Mouse (Mus musculus) MEL (cell line): ENCODE results near the gene Grk5. TPM values are rescaled to one million over a fixed set of nuclear protein-coding genes. Genes with fewer than 3 reads are reported as not detected.

ENCODE experiments used
- DNase-seq: peaks from one replicate; pipeline ENCODE4 v3.0.0; 2011; ENCODE audit warnings: low read depth, low spot score
- H3K27ac ChIP-seq: 2 replicates; pipeline ENCODE4 v1.5.1; 2012; ENCODE audit warnings: low read depth, mild to moderate bottlenecking, control low read depth, low read length, moderate library complexity; ENCODE audit not compliant: control insufficient read depth
- H3K27me3 ChIP-seq, 2 experiments: fragments of 150-350 bp in 1 of 2; sonication (generic) in 1 of 2; 2 replicates each; pipeline ENCODE4 v1.6.1; 2012; ENCODE audit warnings: low read length in 2 of 2, mild to moderate bottlenecking in 2 of 2, improper control_type of control experiment in 1 of 2, moderate library complexity in 1 of 2; ENCODE audit not compliant: insufficient read depth in 2 of 2, control insufficient read depth in 1 of 2
- H3K36me3 ChIP-seq, 2 experiments: 2 replicates each; pipeline ENCODE4 v1.6.1; 2012 to 2014; ENCODE audit warnings: low read length in 2 of 2, improper control_type of control experiment in 1 of 2, inconsistent platforms in 1 of 2, mild to moderate bottlenecking in 1 of 2; ENCODE audit not compliant: insufficient read depth in 2 of 2, control insufficient read depth in 1 of 2
- H3K4me1 ChIP-seq, 2 experiments: fragments of 150-350 bp in 1 of 2; sonication (generic) in 1 of 2; 2 replicates each; pipeline ENCODE4 v1.6.1; 2012; ENCODE audit warnings: low read length in 2 of 2, improper control_type of control experiment in 1 of 2, mild to moderate bottlenecking in 1 of 2; ENCODE audit not compliant: insufficient read depth in 2 of 2, control insufficient read depth in 1 of 2
- H3K4me3 ChIP-seq, 2 experiments: fragments of 150-350 bp in 1 of 2; sonication (generic) in 1 of 2; 2 replicates each; pipeline ENCODE4 v1.5.1; 2012; ENCODE audit warnings: low read depth in 2 of 2, low read length in 2 of 2, mild to moderate bottlenecking in 2 of 2, moderate library complexity in 2 of 2, control low read depth in 1 of 2, improper control_type of control experiment in 1 of 2; ENCODE audit not compliant: control insufficient read depth in 1 of 2, insufficient read depth in 1 of 2
- H3K79me2 ChIP-seq: 2 replicates; pipeline ENCODE4 v1.6.1; 2012; ENCODE audit warnings: mild to moderate bottlenecking, low read length, moderate library complexity; ENCODE audit not compliant: control insufficient read depth, poor library complexity, insufficient read depth
- H3K9ac ChIP-seq: 2 replicates; pipeline ENCODE4 v1.6.1; 2012; ENCODE audit warnings: low read depth, mild to moderate bottlenecking, control low read depth, low read length, moderate library complexity; ENCODE audit not compliant: control insufficient read depth, poor library complexity, severe bottlenecking
- H3K9me3 ChIP-seq: fragments of 150-350 bp; sonication (generic); replicated peaks from 2 replicates; pipeline ENCODE4 v1.6.1; 2012; ENCODE audit warnings: mild to moderate bottlenecking, low read length, improper control_type of control experiment, moderate library complexity; ENCODE audit not compliant: insufficient read depth
- BHLHE40 ChIP-seq: IDR thresholded peaks from 2 replicates; pipeline ENCODE4 v1.6.1; 2012; ENCODE audit warnings: low read depth, mild to moderate bottlenecking, inconsistent platforms, low read length, improper control_type of control experiment, borderline replicate concordance
- CHD1 ChIP-seq: IDR thresholded peaks from 2 replicates; pipeline ENCODE4 v1.6.1; 2012; ENCODE audit warnings: low read depth, mild to moderate bottlenecking, inconsistent platforms, low read length, improper control_type of control experiment
- CHD2 ChIP-seq: IDR thresholded peaks from 2 replicates; pipeline ENCODE4 v1.6.1; 2011; ENCODE audit warnings: low read length, improper control_type of control experiment
- CTCF ChIP-seq, 3 experiments: IDR thresholded peaks in 2 of 3; conservative IDR thresholded peaks in 1 of 3; 2 replicates each; pipeline ENCODE4 v1.5.1; 2011 to 2012; ENCODE audit warnings: low read length in 3 of 3, low read depth in 2 of 3, mild to moderate bottlenecking in 2 of 3, improper control_type of control experiment in 1 of 3, inconsistent platforms in 1 of 3, mixed read lengths in 1 of 3, moderate library complexity in 1 of 3; ENCODE audit not compliant: control insufficient read depth in 1 of 3, insufficient read depth in 1 of 3, poor library complexity in 1 of 3, severe bottlenecking in 1 of 3
- E2F4 ChIP-seq: IDR thresholded peaks from 2 replicates; pipeline ENCODE4 v1.6.1; 2011; ENCODE audit warnings: low read depth, low read length, improper control_type of control experiment, borderline replicate concordance
- ELF1 ChIP-seq: IDR thresholded peaks from 2 replicates; pipeline ENCODE4 v1.6.1; 2014; ENCODE audit warnings: low read depth, mild to moderate bottlenecking, inconsistent platforms, low read length, improper control_type of control experiment, moderate library complexity
- EP300 ChIP-seq, 2 experiments: IDR thresholded peaks; 2 replicates each; pipeline ENCODE4 v1.6.1; 2011; ENCODE audit warnings: improper control_type of control experiment in 2 of 2, low read length in 2 of 2, low read depth in 1 of 2, mild to moderate bottlenecking in 1 of 2
- ETS1 ChIP-seq: IDR thresholded peaks from 2 replicates; pipeline ENCODE4 v1.6.1; 2012; ENCODE audit warnings: low read depth, mild to moderate bottlenecking, inconsistent platforms, low read length, improper control_type of control experiment, moderate library complexity
- GABPA ChIP-seq: IDR thresholded peaks from 2 replicates; pipeline ENCODE4 v1.6.1; 2012; ENCODE audit warnings: low read depth, mild to moderate bottlenecking, inconsistent platforms, low read length, improper control_type of control experiment, moderate library complexity
- GATA1 ChIP-seq: IDR thresholded peaks from 2 replicates; pipeline ENCODE4 v1.6.1; 2011; ENCODE audit warnings: low read depth, low read length, improper control_type of control experiment
- HCFC1 ChIP-seq: IDR thresholded peaks from 2 replicates; pipeline ENCODE4 v1.6.1; 2012; ENCODE audit warnings: low read depth, mild to moderate bottlenecking, inconsistent platforms, low read length, improper control_type of control experiment, moderate library complexity
- JUND ChIP-seq: IDR thresholded peaks from 2 replicates; pipeline ENCODE4 v1.6.1; 2011; ENCODE audit warnings: low read depth, mild to moderate bottlenecking, improper control_type of control experiment, low read length
- MAFK ChIP-seq: IDR thresholded peaks from 2 replicates; pipeline ENCODE4 v1.6.1; 2011; ENCODE audit warnings: low read depth, mild to moderate bottlenecking, low read length, improper control_type of control experiment, borderline replicate concordance
- MAX ChIP-seq: IDR thresholded peaks from 2 replicates; pipeline ENCODE4 v1.6.1; 2011; ENCODE audit warnings: low read length, improper control_type of control experiment
- MAZ ChIP-seq: IDR thresholded peaks from 2 replicates; pipeline ENCODE4 v1.6.1; 2012; ENCODE audit warnings: low read depth, mild to moderate bottlenecking, inconsistent platforms, low read length, improper control_type of control experiment
- MEF2A ChIP-seq: IDR thresholded peaks from 2 replicates; pipeline ENCODE4 v1.6.1; 2014; ENCODE audit warnings: low read depth, mild to moderate bottlenecking, inconsistent platforms, low read length, improper control_type of control experiment; ENCODE audit not compliant: poor library complexity, insufficient replicate concordance, severe bottlenecking; ENCODE audit errors: extremely low read depth
- MXI1 ChIP-seq: IDR thresholded peaks from 2 replicates; pipeline ENCODE4 v1.6.1; 2011; ENCODE audit warnings: mild to moderate bottlenecking, low read depth, low read length, improper control_type of control experiment
- MYB ChIP-seq: IDR thresholded peaks from 2 replicates; pipeline ENCODE4 v1.6.1; 2011; ENCODE audit warnings: mild to moderate bottlenecking, low read depth, low read length, improper control_type of control experiment
- MYC ChIP-seq: IDR thresholded peaks from 2 replicates; pipeline ENCODE4 v1.6.1; 2011; ENCODE audit warnings: low read depth, mild to moderate bottlenecking, low read length, improper control_type of control experiment, moderate library complexity
- NELFE ChIP-seq: IDR thresholded peaks from 2 replicates; pipeline ENCODE4 v1.6.1; 2011; ENCODE audit warnings: low read depth, low read length, improper control_type of control experiment
- NRF1 ChIP-seq: IDR thresholded peaks from 2 replicates; pipeline ENCODE4 v1.6.1; 2014; ENCODE audit warnings: low read depth, mild to moderate bottlenecking, inconsistent platforms, low read length, improper control_type of control experiment, moderate library complexity; ENCODE audit not compliant: poor library complexity, insufficient read depth, severe bottlenecking
- POLR2A ChIP-seq, 2 experiments: IDR thresholded peaks; 2 replicates each; pipeline ENCODE4 v1.6.1; 2011 to 2012; ENCODE audit warnings: low read length in 2 of 2, mild to moderate bottlenecking in 2 of 2, control low read depth in 1 of 2, improper control_type of control experiment in 1 of 2, low read depth in 1 of 2, moderate library complexity in 1 of 2; ENCODE audit not compliant: control insufficient read depth in 1 of 2, insufficient read depth in 1 of 2, poor library complexity in 1 of 2
- POLR2AphosphoS2 ChIP-seq: IDR thresholded peaks from 2 replicates; pipeline ENCODE4 v1.6.1; 2011; ENCODE audit warnings: low read length, improper control_type of control experiment
- POLR2AphosphoS5 ChIP-seq: IDR thresholded peaks from 2 replicates; pipeline ENCODE4 v1.6.1; 2012; ENCODE audit warnings: low read depth, borderline replicate concordance, mild to moderate bottlenecking, inconsistent platforms, low read length, moderate library complexity, mixed read lengths
- RAD21 ChIP-seq: IDR thresholded peaks from 2 replicates; pipeline ENCODE4 v1.6.1; 2011; ENCODE audit warnings: mild to moderate bottlenecking, low read depth, low read length, improper control_type of control experiment
- RCOR1 ChIP-seq: IDR thresholded peaks from 2 replicates; pipeline ENCODE4 v1.6.1; 2012; ENCODE audit warnings: low read depth, mild to moderate bottlenecking, inconsistent platforms, low read length, improper control_type of control experiment
- SIN3A ChIP-seq: IDR thresholded peaks from 2 replicates; pipeline ENCODE4 v1.6.1; 2012; ENCODE audit warnings: low read length, improper control_type of control experiment, inconsistent platforms
- SMC3 ChIP-seq: IDR thresholded peaks from 2 replicates; pipeline ENCODE4 v1.6.1; 2011; ENCODE audit warnings: low read depth, low read length, improper control_type of control experiment
- TAL1 ChIP-seq: IDR thresholded peaks from 2 replicates; pipeline ENCODE4 v1.6.1; 2012; ENCODE audit warnings: mild to moderate bottlenecking, inconsistent platforms, low read length, moderate library complexity, mixed read lengths
- TBP ChIP-seq: IDR thresholded peaks from 2 replicates; pipeline ENCODE4 v1.8.0; 2011; ENCODE audit warnings: low read depth, low read length, improper control_type of control experiment
- TCF12 ChIP-seq: IDR thresholded peaks from 2 replicates; pipeline ENCODE4 v1.6.1; 2014; ENCODE audit warnings: low read depth, mild to moderate bottlenecking, inconsistent platforms, low read length, improper control_type of control experiment, moderate library complexity
- UBTF ChIP-seq: IDR thresholded peaks from 2 replicates; pipeline ENCODE4 v1.6.1; 2012; ENCODE audit warnings: low read depth, mild to moderate bottlenecking, inconsistent platforms, low read length, improper control_type of control experiment, moderate library complexity, borderline replicate concordance; ENCODE audit not compliant: insufficient read depth
- USF1 ChIP-seq: IDR thresholded peaks from 2 replicates; pipeline ENCODE4 v1.6.1; 2014; ENCODE audit warnings: low read depth, mild to moderate bottlenecking, inconsistent platforms, low read length, improper control_type of control experiment, moderate library complexity
- USF2 ChIP-seq, 2 experiments: IDR thresholded peaks; 2 replicates each; pipeline ENCODE4 v1.6.1; 2011 to 2012; ENCODE audit warnings: improper control_type of control experiment in 2 of 2, low read length in 2 of 2, borderline replicate concordance in 1 of 2, inconsistent platforms in 1 of 2, low read depth in 1 of 2, mild to moderate bottlenecking in 1 of 2; ENCODE audit not compliant: insufficient read depth in 1 of 2
- ZC3H11A ChIP-seq: IDR thresholded peaks from 2 replicates; pipeline ENCODE4 v1.6.1; 2012; ENCODE audit warnings: low read depth, mild to moderate bottlenecking, inconsistent platforms, low read length, improper control_type of control experiment
- ZKSCAN1 ChIP-seq: IDR thresholded peaks from 2 replicates; pipeline ENCODE4 v1.6.1; 2012; ENCODE audit warnings: low read depth, mild to moderate bottlenecking, inconsistent platforms, low read length, improper control_type of control experiment, moderate library complexity
- ZMIZ1 ChIP-seq: IDR thresholded peaks from 2 replicates; pipeline ENCODE4 v1.6.1; 2012; ENCODE audit warnings: low read depth, mild to moderate bottlenecking, inconsistent platforms, low read length, improper control_type of control experiment, moderate library complexity
- ZNF384 ChIP-seq: IDR thresholded peaks from 2 replicates; pipeline ENCODE4 v1.6.1; 2012; ENCODE audit warnings: low read depth, mild to moderate bottlenecking, inconsistent platforms, low read length, improper control_type of control experiment
- polyA plus RNA-seq, 2 experiments: library from polyadenylated mRNA; stranded (reverse) in 1 of 2; unstranded in 1 of 2; fragments of >175 nt in 1 of 2; fragments of >200 nt in 1 of 2; gene quantifications; 2 replicates each; pipeline versions ENCODE4 v1.2.1 to v1.2.4; 2012; ENCODE audit warnings: low replicate concordance in 2 of 2, low read depth in 1 of 2; ENCODE audit not compliant: insufficient read length in 2 of 2, insufficient read depth in 1 of 2, missing spikeins in 1 of 2
- total RNA-seq: library from RNA; depleted of rRNA; stranded (reverse); fragments of 300-350 nt; gene quantifications from 2 replicates; pipeline ENCODE4 v1.2.3, GENCODE M21; 2012

The Grk5 gene
- total and polyA plus RNA-seq, 3 experiments: 4.2 to 8.1 TPM; not detected in 1

GRCm38 (mm10) chr19:60939954-60940379 lies 50.4 kb downstream of the Grk5 start:
- Histone ChIP-seq H3K36me3 (peaks cover 0 to 13% of the 10 kb centered on the region in 2 experiments; a peak in 2 of 4 replicates), H3K79me2 (no peaks in the 10 kb centered on the region), H3K9me3 (no peaks in the 10 kb centered on the region), H3K4me3 (no peak overlapping the region), H3K9ac (no peak overlapping the region), H3K4me1 (peaks cover 6 to 9% of the 10 kb centered on the region in 2 experiments), H3K27me3 (no peaks in the 10 kb centered on the region), H3K27ac (0 out of 2 replicates have a peak overlapping the region, but pooled peaks have one; percentile 6)
- DNase-seq: peak; percentile 95
- TF ChIP-seq USF2 (IDR thresholded peaks at IDR 0.05; ENCODE audit: borderline replicate concordance in 1 of 2, insufficient read depth in 1 of 2, low read depth in 1 of 2, low read length in 2 of 2) (no peak), MXI1 (peak; percentile 46; the same call in 1 of the 2 replicates), ZC3H11A (no peak), POLR2AphosphoS2 (no peak), MYB (no peak), MAX (peak; percentile 40), CTCF (IDR thresholded peaks at IDR 0.05 in 2 of 3, conservative IDR thresholded peaks at IDR 0.05 in 1 of 3; ENCODE audit: control insufficient read depth in 1 of 3, insufficient read depth in 1 of 3, low read depth in 2 of 3, low read length in 3 of 3, poor library complexity in 1 of 3, severe bottlenecking in 1 of 3) (no peak), ZMIZ1 (no peak), SMC3 (no peak), BHLHE40 (no peak), EP300 (IDR thresholded peaks at IDR 0.05; ENCODE audit: low read depth in 1 of 2, low read length in 2 of 2) (peak; percentile 63 to 95), GATA1 (peak; percentile 93), ZNF384 (no peak), JUND (no peak), ELF1 (no peak), MEF2A (no peak), TCF12 (peak; percentile 39; the same call in 1 of the 2 replicates), GABPA (no peak), SIN3A (0 out of 2 replicates have a peak, but pooled peaks have one; percentile 15), TBP (peak; percentile 73; the same call in 1 of the 2 replicates), RAD21 (no peak), HCFC1 (no peak), ETS1 (peak; percentile 73), E2F4 (no peak), RCOR1 (peak; percentile 87), CHD1 (no peak), CHD2 (no peak), NRF1 (no peak), NELFE (no peak), ZKSCAN1 (no peak), POLR2AphosphoS5 (no peak), MAZ (no peak), UBTF (no peak), USF1 (no peak), POLR2A (IDR thresholded peaks at IDR 0.05; ENCODE audit: control insufficient read depth in 1 of 2, insufficient read depth in 1 of 2, low read depth in 1 of 2, low read length in 2 of 2, poor library complexity in 1 of 2) (no peak), TAL1 (0 out of 2 replicates have a peak, but pooled peaks have one; percentile 34), MAFK (no peak), MYC (peak; percentile 77)
